Mouse (Mus musculus) heart, embryonic 15.5 days (tissue): ENCODE measurements around the gene Fam69a. TPM values are rescaled to one million over a fixed set of nuclear protein-coding genes. Genes with fewer than 3 reads are reported as not detected.

Experiments
- ATAC-seq: fragments of 200-750 bp; cut with Nextera tagmentation; replicated peaks from 2 replicates; pipeline ENCODE4 v1.8.0; 2017; ENCODE audit warnings: low read depth, moderate TSS enrichment; ENCODE audit not compliant: insufficient number of reproducible peaks, insufficient read depth, low FRiP score
- H3K27ac ChIP-seq: fragments of 300-500 bp; sonication (generic); 2 replicates; pipeline ENCODE4 v1.5.1; 2015; ENCODE audit warnings: mild to moderate bottlenecking, inconsistent platforms
- H3K27me3 ChIP-seq: fragments of 300-500 bp; sonication (generic); 2 replicates; pipeline ENCODE4 v1.6.1; 2015; ENCODE audit warnings: inconsistent platforms
- H3K36me3 ChIP-seq: fragments of 300-500 bp; sonication (generic); 2 replicates; pipeline ENCODE4 v1.6.1; 2015; ENCODE audit warnings: mild to moderate bottlenecking, inconsistent platforms
- H3K4me1 ChIP-seq: fragments of 300-500 bp; sonication (generic); replicated peaks from 2 replicates; pipeline ENCODE4 v1.6.1; 2015; ENCODE audit warnings: inconsistent platforms
- H3K4me2 ChIP-seq: fragments of 300-500 bp; sonication (generic); 2 replicates; pipeline ENCODE4 v1.6.1; 2015; ENCODE audit warnings: inconsistent platforms, mild to moderate bottlenecking, moderate library complexity
- H3K4me3 ChIP-seq: fragments of 300-500 bp; sonication (generic); 2 replicates; pipeline ENCODE4 v1.5.1; 2015; ENCODE audit warnings: mild to moderate bottlenecking, inconsistent platforms
- H3K9ac ChIP-seq: fragments of 300-500 bp; sonication (generic); 2 replicates; pipeline ENCODE4 v1.6.1; 2015; ENCODE audit warnings: mild to moderate bottlenecking, inconsistent platforms
- H3K9me3 ChIP-seq: fragments of 300-500 bp; sonication (generic); replicated peaks from 2 replicates; pipeline ENCODE4 v1.6.1; 2016; ENCODE audit warnings: inconsistent platforms
- WGBS: fragments of 180-500 bp; shearing (Covaris S2); methylation state at CpG from one replicate; pipeline ENCODE4 v1.1.7; 2015; ENCODE audit warnings: mixed read lengths; 5-methylcytosine and 5-hydroxymethylcytosine counted together
- polyA plus RNA-seq: library from polyadenylated mRNA; unstranded; fragments of >200 nt; fragmentation: Nextera tagmentation; extraction: Ambion mirVana; gene quantifications from 2 replicates; pipeline ENCODE4 v1.2.1, GENCODE M21; 2015

Gene Fam69a
- polyA plus RNA-seq, 1 experiment from 2014 or later: 19.1 TPM

DNA sequence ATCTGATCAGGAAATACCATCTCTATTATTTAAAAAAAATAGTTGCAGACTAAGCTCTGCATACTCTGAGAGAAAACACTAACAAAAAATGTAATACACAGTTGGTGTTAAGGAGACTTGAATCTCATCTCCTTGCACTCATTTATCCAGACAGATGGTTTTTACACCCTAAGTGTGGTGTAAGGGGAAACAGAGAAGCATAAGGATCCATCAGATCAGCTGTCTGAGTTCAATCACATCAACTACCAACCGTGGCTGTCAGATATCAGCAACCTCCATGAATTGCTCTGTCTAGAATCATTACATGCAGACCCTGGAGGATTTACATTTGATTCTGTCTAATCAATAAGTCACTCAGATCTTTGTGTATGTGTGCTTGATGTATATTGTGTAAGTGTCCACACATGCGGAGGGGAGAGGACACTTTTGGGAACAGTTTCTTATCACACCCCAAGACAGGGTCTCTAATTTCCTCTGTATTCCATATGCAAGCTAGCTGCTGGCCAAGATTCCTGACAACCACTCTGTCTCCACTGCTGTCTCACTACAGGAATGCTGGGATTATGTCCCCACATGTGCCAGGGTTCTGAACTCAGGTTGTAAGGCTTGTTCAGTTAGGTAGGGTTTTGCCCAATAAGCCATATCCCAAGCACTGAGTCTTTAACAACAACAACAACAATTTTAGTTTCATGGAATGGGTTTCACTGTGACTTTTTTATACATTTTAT, 22.7 kb downstream of the Fam69a start:
- Histone ChIP-seq H3K27me3 (no peaks in the 10 kb centered on the region), H3K4me1 (peaks cover 32% of the 10 kb centered on the region), H3K9ac (no peak overlapping the region), H3K9me3 (no peaks in the 10 kb centered on the region), H3K4me2 (no peak overlapping the region), H3K4me3 (no peak overlapping the region), H3K36me3 (no peaks in the 10 kb centered on the region), H3K27ac (no peak overlapping the region)
- no peak for ATAC-seq
- WGBS: 73% methylated on average over 2 of the region's 2 CpGs

DNA sequence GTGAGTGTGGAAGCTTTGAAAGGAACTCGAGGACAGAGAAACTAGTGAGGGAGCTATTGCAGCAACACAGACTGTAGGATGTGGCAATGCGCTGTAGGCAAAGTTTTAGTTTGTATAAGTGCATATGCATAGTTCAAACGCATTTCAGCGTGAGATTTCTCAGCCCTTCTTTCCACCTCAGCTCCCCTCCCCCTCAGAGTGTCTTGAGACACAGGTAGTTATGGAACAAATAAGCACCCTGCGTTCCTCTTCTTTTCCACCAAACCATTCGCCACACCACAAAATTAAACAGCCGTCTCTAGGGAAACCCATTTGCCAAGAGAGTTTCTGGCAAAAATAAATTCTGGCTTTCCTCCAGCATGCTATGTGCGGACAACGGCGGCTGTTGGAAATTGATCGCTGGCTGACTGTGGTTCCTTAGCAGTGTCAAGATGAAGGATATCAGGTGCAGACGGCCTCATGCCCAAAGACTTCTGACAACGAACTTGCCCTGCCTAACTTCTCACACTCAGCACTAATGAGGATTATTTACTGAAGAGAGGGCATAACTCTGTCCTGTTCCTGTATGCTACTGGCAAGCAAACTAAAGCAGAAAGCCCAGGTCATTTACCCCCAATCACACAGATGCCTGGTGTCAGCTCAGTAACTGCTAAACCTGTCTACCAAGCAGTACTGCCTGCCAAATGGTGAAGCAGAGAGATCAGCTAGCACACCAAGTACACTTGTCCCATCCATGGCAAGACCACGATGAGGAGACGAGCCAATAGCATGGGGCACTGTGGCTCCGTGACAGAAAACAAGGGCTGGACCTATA, 25.2 kb downstream of the Fam69a start:
- no peak overlapping the region for H3K9ac ChIP-seq
- 32% methylated on average over 16 of the region's 16 CpGs for WGBS
- ATAC-seq: 0 out of 2 replicates have a peak, but pooled peaks have one; percentile 22
- H3K4me3 ChIP-seq: peak overlapping the region; percentile 10
- peak overlapping the region; percentile 54 for H3K4me2 ChIP-seq
- peaks cover 30% of the 10 kb centered on the region for H3K4me1 ChIP-seq
- H3K9me3 ChIP-seq: no peaks in the 10 kb centered on the region
- no peaks in the 10 kb centered on the region for H3K27me3 ChIP-seq
- no peaks in the 10 kb centered on the region for H3K36me3 ChIP-seq
- peak overlapping the region; percentile 67 for H3K27ac ChIP-seq

DNA sequence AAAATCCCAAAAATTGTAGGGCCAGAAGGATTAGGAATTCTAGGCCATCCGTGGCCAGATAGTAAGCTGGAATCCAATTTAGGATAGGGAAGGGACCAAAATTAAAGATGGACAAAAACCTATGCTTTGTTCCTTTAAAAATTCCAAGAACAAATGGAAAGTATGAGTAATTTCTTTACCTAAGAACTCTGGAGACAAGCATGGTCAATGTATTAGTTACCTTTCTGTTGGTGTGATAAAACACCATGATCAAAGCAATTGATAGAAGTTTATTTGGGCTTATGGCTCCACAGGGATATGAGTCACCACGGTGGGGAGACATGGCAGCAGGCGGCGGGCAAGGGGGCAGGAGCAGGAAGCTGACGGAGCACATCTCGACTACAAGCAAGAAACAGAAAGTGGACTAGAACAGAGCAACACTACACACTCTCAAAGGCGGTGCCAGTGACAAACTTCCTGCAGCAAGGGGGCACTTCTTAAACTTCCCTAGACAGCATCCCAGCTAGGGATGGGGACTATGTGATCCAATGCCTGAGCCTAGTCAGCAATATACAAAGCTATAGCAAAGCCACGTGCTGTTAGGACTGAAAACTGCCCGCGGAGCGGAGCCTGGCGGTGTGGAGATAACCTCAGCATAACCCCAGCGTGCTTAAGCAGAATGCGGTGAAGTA, 26.2 kb downstream of the Fam69a start:
- Histone ChIP-seq H3K9me3 (no peaks in the 10 kb centered on the region), H3K4me1 (peaks cover 24% of the 10 kb centered on the region), H3K36me3 (no peaks in the 10 kb centered on the region), H3K4me3 (peak overlapping the region; percentile 26), H3K4me2 (peak overlapping the region; percentile 54), H3K27ac (no peak overlapping the region; the same call in 1 of the 2 replicates), H3K9ac (no peak overlapping the region), H3K27me3 (no peaks in the 10 kb centered on the region)
- WGBS: 34% methylated on average over 14 of the region's 14 CpGs
- ATAC-seq: no peak

DNA sequence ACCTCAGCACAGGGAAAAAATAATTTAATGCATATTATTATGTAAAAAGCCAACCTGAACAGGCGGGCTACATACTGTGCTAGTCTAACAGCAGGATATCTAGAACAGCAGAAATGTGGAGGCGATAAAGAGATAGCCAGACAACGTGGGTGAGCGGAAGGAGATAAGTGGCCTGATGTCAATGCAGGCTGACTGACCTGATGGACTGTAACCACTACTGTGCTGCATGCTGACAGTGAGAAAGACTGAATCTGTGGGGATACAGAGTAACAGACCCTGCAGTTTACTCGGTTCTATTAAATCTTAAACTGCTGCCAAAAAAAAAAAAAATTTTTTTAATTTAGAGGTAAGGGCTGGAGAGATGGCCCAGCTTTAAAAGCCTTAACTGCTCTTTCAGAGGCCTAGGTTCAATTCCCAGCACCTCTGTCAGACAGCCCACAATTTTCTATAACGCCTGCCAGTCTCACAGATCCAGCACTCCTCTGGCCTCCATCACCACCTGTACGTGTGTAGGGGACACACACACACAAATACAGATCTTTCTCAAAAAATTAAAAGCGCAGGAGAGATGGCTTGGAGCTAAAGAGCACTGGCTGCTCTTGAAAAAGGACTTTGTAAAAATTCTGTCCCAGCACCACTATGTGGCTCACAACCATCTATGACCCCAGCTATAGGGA, 27.1 kb downstream of the Fam69a start:
- no peaks in the 10 kb centered on the region for H3K27me3 ChIP-seq
- H3K9ac ChIP-seq: no peak overlapping the region
- no peak overlapping the region for H3K4me3 ChIP-seq
- H3K27ac ChIP-seq: no peak overlapping the region
- WGBS: 71% methylated on average over 8 of the region's 8 CpGs
- no peaks in the 10 kb centered on the region for H3K36me3 ChIP-seq
- H3K4me2 ChIP-seq: no peak overlapping the region
- H3K9me3 ChIP-seq: no peaks in the 10 kb centered on the region
- ATAC-seq: no peak
- peaks cover 20% of the 10 kb centered on the region for H3K4me1 ChIP-seq

DNA sequence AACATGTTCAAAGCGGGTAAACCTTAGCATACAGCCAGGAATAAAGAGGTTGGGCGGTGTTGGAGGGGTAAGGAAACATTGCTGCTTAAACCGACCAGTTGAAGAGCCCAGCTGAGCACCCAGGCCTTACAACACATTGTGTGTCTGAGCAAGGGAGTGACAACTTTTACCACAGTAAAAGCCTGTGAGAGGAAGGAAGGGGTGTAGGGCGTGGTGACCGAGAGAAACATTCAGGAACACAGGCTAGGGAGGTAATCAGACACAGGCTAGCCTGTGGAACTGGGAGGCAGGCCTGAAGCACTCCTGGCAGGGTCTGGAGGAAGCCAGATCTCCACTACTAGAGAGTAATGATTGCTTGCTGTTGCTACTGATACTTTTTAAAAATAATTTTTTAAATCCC, 36.2 kb downstream of the Fam69a start:
- Histone ChIP-seq H3K9me3 (no peaks in the 10 kb centered on the region), H3K36me3 (no peaks in the 10 kb centered on the region), H3K4me3 (no peak overlapping the region), H3K9ac (no peak overlapping the region), H3K27ac (no peak overlapping the region), H3K4me2 (no peak overlapping the region), H3K4me1 (peaks cover 13% of the 10 kb centered on the region), H3K27me3 (no peaks in the 10 kb centered on the region)
- ATAC-seq: 0 out of 2 replicates have a peak, but pooled peaks have one; percentile 18
- WGBS: 65% methylated on average over 5 of the region's 5 CpGs

DNA sequence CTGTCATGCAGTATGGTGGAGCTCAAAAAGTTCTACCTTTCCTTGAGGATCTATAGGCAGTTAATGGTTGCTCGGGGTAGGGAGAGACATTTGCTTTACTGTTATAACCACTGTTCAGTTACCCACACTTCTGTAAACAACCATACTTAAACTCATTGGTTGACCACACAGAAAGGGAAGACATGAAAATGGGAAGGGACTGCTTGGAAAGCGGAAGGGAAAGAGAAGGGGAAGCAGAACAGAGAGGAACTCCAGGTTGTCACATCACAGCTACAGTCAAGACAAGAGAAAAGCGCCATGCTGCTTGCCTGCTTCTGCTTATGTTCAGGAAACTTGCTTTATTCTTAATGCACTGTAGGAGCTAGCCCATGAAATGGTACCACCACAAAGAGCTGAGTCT, 37.3 kb downstream of the Fam69a start:
- Histone ChIP-seq H3K9me3 (no peaks in the 10 kb centered on the region), H3K27ac (no peak overlapping the region), H3K4me1 (peaks cover 13% of the 10 kb centered on the region), H3K9ac (no peak overlapping the region), H3K4me3 (no peak overlapping the region), H3K27me3 (no peaks in the 10 kb centered on the region), H3K4me2 (no peak overlapping the region), H3K36me3 (no peaks in the 10 kb centered on the region)
- ATAC-seq: no peak
- 86% methylated on average over 3 of the region's 3 CpGs for WGBS

DNA sequence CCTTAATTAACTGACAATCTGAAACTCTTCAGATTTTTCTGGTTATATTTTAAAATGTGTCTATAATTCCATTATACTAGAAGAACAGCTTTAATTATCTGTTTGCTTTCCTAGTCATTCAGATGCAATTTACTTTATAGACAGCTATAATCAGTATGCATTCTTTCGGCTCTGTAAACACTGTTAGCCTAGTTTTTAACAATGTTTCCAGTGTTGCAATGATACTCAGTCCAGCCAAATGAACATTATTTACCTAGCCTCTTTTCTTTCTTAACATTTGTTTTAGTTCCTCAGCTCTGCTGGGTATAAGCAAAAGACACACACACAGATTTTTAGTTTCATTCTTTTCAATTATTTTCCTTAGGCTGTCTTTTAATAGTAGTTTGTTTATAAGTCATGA, 38.0 kb downstream of the Fam69a start:
- no peaks in the 10 kb centered on the region for H3K27me3 ChIP-seq
- H3K27ac ChIP-seq: no peak overlapping the region
- no peak overlapping the region for H3K9ac ChIP-seq
- H3K36me3 ChIP-seq: no peaks in the 10 kb centered on the region
- peaks cover 13% of the 10 kb centered on the region for H3K4me1 ChIP-seq
- no peak overlapping the region for H3K4me2 ChIP-seq
- no peak overlapping the region for H3K4me3 ChIP-seq
- H3K9me3 ChIP-seq: no peaks in the 10 kb centered on the region
- ATAC-seq: no peak
- WGBS: 97% methylated on average over 1 of the region's 1 CpGs

DNA sequence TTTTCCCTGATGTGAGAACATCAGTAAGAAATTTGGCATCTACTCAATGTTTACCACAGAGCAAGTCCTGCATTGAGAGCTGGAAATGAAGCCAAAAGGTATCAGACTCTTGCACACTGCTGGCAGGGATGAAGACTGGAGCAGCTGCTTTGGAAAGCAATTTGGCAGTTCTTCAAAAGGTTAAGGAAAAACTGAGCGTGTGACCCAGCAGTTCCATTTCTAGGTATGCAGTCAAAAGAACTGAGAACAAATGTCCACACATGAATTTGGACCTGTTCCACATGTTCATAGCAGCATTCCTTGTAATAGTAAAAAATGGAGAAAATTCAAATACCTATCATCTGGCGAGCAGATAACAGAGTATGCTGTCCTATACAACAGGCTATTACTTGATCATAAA, 39.3 kb downstream of the Fam69a start:
- Histone ChIP-seq H3K9me3 (no peaks in the 10 kb centered on the region), H3K4me2 (no peak overlapping the region), H3K4me3 (no peak overlapping the region), H3K27me3 (no peaks in the 10 kb centered on the region), H3K27ac (peak overlapping the region; percentile 61), H3K4me1 (peaks cover 13% of the 10 kb centered on the region), H3K9ac (no peak overlapping the region), H3K36me3 (no peaks in the 10 kb centered on the region)
- peak; percentile 70; the same call in 1 of the 2 replicates for ATAC-seq
- WGBS: 40% methylated on average over 2 of the region's 2 CpGs

DNA sequence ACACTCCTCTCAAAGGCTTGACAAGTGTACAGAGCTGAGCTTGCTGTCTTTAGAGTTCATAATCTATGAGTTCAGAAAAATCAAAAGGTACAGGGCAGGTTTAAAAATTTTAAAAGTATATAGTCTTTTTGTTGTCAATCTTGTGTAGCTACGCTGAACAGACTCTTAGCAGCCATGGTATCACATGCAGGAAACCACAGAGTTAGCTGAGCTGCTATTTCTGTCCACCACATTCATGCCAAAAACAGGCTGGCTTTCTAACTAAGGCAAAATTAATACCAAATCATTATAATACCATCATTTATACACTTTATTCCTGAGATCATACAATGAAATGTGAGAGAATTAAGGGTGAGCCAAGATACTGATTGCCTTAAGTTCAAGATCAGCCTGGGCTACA, 40.4 kb downstream of the Fam69a start:
- Histone ChIP-seq H3K4me1 (peaks cover 13% of the 10 kb centered on the region), H3K27me3 (no peaks in the 10 kb centered on the region), H3K4me2 (no peak overlapping the region), H3K27ac (peak overlapping the region; percentile 61), H3K9ac (no peak overlapping the region), H3K9me3 (no peaks in the 10 kb centered on the region), H3K36me3 (no peaks in the 10 kb centered on the region), H3K4me3 (no peak overlapping the region)
- no peak for ATAC-seq
- WGBS: 73% methylated on average over 1 of the region's 1 CpGs

DNA sequence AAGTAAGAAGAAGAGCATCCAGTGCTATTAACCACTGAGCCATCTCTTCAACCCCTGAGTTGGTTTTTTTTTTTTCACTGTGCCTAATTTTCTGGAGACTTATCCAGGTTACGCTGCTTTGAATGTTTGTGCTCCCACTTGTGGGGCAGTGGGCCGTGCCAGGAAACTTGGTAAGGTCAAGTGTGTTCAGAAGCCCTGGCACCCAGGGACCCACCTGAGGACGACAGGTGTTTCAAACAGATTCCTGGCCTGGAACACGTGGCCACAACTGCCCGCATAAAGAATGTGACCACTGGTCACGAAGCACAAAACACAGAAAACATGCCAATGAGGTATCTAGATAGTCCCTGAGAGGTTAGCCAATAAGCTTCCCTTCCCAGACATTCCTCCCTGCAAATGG, 43.4 kb downstream of the Fam69a start:
- peaks cover 13% of the 10 kb centered on the region for H3K4me1 ChIP-seq
- no peak overlapping the region for H3K4me2 ChIP-seq
- H3K9ac ChIP-seq: no peak overlapping the region
- H3K36me3 ChIP-seq: no peaks in the 10 kb centered on the region
- H3K27ac ChIP-seq: no peak overlapping the region
- 78% methylated on average over 6 of the region's 6 CpGs for WGBS
- no peak overlapping the region for H3K4me3 ChIP-seq
- no peaks in the 10 kb centered on the region for H3K27me3 ChIP-seq
- H3K9me3 ChIP-seq: no peaks in the 10 kb centered on the region
- no peak for ATAC-seq

DNA sequence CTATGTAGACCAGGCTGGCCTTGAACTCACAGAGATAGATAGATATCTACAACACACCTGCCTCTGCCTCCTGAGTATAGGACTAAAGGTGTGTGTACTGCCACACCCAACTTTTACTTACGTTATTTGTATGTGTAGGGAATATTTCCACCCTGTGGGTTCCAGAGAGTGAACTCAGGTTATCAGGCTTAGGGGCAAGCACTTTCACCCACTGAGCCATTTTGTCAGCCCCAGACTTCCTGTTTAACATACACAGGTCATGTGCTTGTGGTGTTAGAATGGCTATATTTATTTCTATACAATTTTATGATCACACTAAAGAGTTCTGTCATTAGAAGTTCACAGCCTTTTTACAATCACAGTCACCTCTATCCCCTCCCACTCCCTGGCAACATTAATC, 43.9 kb downstream of the Fam69a start:
- Histone ChIP-seq H3K27me3 (no peaks in the 10 kb centered on the region), H3K9ac (no peak overlapping the region), H3K36me3 (no peaks in the 10 kb centered on the region), H3K4me3 (no peak overlapping the region), H3K4me2 (no peak overlapping the region), H3K9me3 (no peaks in the 10 kb centered on the region), H3K4me1 (peaks cover 13% of the 10 kb centered on the region), H3K27ac (no peak overlapping the region)
- WGBS: 91% methylated on average over 1 of the region's 1 CpGs
- no peak for ATAC-seq
